Mouse (Mus musculus) thymus, postnatal 0 days (tissue): ENCODE results near the gene Msx3. TPM values are rescaled to one million over a fixed set of nuclear protein-coding genes. Genes with fewer than 3 reads are reported as not detected.

Experiments used
- polyA plus RNA-seq: library from polyadenylated mRNA; unstranded; fragments of >200 nt; fragmentation: Nextera tagmentation; extraction: Ambion mirVana; gene quantifications from 2 replicates; pipeline ENCODE4 v1.2.1, GENCODE M21; 2015

Msx3 gene
- polyA plus RNA-seq, 1 experiment from 2014 or later = 0.25 TPM

Other genes with a start within 250 kb of the Msx3 start
- not detected in 2 replicates for gene Adgra1, start 214.9 kb downstream of the Msx3 start, polyA plus RNA-seq
- 0.90 and 1.0 TPM in 2 replicates for gene Kndc1, start 154.4 kb downstream of the Msx3 start, polyA plus RNA-seq
- gene Utf1, start 105.3 kb downstream of the Msx3 start, polyA plus RNA-seq = 8.7 and 8.9 TPM in 2 replicates
- 0.71 and 0.90 TPM in 2 replicates for gene 6430531B16Rik, start 70.3 kb downstream of the Msx3 start, polyA plus RNA-seq
- 5.3 and 6.7 TPM in 2 replicates for gene Adam8, start 56.5 kb downstream of the Msx3 start, polyA plus RNA-seq
- gene Zfp511, start 12.7 kb downstream of the Msx3 start, polyA plus RNA-seq = 38.9 and 40.3 TPM in 2 replicates
- gene Tubgcp2, start 12.4 kb downstream of the Msx3 start, polyA plus RNA-seq = 42.2 TPM in 2 replicates
- 0.44 and 0.52 TPM in 2 replicates for gene Caly, start 33.5 kb upstream of the Msx3 start, polyA plus RNA-seq
- gene Prap1, start 44.3 kb upstream of the Msx3 start, polyA plus RNA-seq = 1.5 and 2.3 TPM in 2 replicates
- 27.8 and 28.6 TPM in 2 replicates for gene Fuom, start 53.4 kb upstream of the Msx3 start, polyA plus RNA-seq
- gene Paox, start 66.7 kb upstream of the Msx3 start, polyA plus RNA-seq = 26.8 and 28.8 TPM in 2 replicates
- gene Echs1, start 67.4 kb upstream of the Msx3 start, polyA plus RNA-seq = 95.0 and 102 TPM in 2 replicates
- 32.1 and 33.1 TPM in 2 replicates for gene Mtg1, start 88.5 kb upstream of the Msx3 start, polyA plus RNA-seq
- gene Sprn, start 105.8 kb upstream of the Msx3 start, polyA plus RNA-seq = 0.06 and 0.07 TPM in 2 replicates
- not detected in 2 replicates for gene Olfr522, start 115.7 kb upstream of the Msx3 start, polyA plus RNA-seq
- 0.08 TPM in 2 replicates for gene Olfr523, start 124.1 kb upstream of the Msx3 start, polyA plus RNA-seq
- gene Olfr524, start 156.9 kb upstream of the Msx3 start, polyA plus RNA-seq = 1.1 and 1.3 TPM in 2 replicates
- gene Cd163l1, start 169.2 kb upstream of the Msx3 start, polyA plus RNA-seq = 40.2 and 40.6 TPM in 2 replicates
- gene 5830411N06Rik, start 198.2 kb upstream of the Msx3 start, polyA plus RNA-seq = 26.5 and 34.2 TPM in 2 replicates